Mouse (Mus musculus): ENCODE measurements around the gene Cers5. TPM values are rescaled to one million over a fixed set of nuclear protein-coding genes. Genes with fewer than 3 reads are reported as not detected.

The Cers5 gene
- polyA plus RNA-seq, 1 experiment, result 74.9 TPM

DNA sequence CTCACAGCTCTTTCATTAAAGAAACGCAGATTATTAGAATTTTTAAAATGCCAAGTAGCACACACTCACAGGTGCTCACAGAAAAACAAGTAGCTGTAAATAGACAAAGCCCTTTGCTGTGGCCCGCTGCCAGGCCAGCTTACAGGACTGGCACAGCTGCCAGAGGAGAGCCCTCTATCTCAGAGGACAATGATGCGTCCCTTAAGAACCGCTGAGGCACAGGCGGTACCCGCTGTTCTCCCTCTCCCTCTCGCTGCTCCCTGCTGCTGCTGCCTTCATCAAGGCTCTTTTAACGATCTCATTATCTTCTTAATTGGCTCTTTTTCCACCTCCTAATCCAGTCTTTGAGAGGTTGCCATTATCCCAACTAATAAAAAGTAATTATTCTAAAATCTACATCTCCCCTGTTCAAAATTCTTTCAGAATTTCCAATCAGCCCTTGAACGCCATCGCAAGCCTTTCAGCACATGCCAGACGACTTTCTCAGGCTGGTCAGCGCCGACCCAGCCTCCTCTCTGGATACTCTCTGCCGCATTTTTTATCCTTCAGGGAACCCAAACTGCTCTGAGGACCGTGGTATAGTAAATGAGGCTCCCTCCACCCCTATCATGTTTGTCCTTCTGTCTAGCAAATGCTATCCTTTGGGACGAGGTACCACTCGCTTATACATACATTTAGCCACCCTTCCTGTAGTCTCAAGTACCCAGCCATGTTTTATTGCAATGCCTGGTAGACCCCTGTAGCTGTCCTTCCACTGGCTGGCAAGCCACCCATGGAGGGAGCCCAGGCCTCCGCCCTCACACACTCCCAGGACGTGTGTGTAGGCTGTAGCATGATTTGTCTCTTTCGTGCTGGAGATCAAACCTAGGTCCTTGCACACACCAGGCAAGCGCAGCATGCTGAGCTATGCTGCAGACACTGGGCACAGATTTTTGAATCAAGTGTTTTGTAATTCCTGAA is 35.4 kb upstream of the Cers5 start:
- no peak overlapping the region for H3K27ac ChIP-seq (ENCODE audit: insufficient read depth, low read depth, low read length)
- no peak overlapping the region for H3K4me3 ChIP-seq (ENCODE audit: insufficient read depth, low read length)
- H3K4me1 ChIP-seq (ENCODE audit: control insufficient read depth, insufficient read depth, low read length), result peaks cover 17% of the 10 kb centered on the region
- no peak for TF ChIP-seq POLR2A (IDR thresholded peaks at IDR 0.05; ENCODE audit: borderline replicate concordance, low read depth, low read length)
- no peak for TF ChIP-seq CTCF (IDR thresholded peaks at IDR 0.05; ENCODE audit: low read depth, low read length)

GRCm38 (mm10) chr15:99806171-99806570 is 33.5 kb upstream of the Cers5 start:
- Histone ChIP-seq H3K4me3 (ENCODE audit: insufficient read depth, low read length) (no peak overlapping the region), H3K4me1 (ENCODE audit: control insufficient read depth, insufficient read depth, low read length) (peaks cover 17% of the 10 kb centered on the region), H3K27ac (ENCODE audit: insufficient read depth, low read depth, low read length) (no peak overlapping the region)
- no peak for TF ChIP-seq POLR2A (IDR thresholded peaks at IDR 0.05; ENCODE audit: borderline replicate concordance, low read depth, low read length)

DNA sequence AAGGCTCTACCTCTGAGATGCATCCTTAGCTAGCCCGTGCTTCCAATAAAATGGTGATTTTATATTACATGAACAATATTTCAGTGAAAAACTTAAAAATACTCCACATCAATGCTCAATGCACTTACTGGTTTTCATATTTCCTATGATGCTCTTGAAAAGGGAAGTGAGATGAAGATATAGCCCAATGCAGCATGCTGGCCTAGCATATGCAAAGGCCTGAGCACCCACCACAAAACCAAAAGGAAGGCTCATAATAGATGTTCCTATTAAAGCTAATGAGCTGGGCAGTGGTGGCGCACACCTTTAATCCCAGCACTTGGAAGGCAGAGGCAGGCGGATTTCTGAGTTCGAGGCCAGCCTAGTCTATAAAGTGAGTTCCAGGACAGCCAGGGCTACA is 33.0 kb upstream of the Cers5 start:
- TF ChIP-seq CTCF (IDR thresholded peaks at IDR 0.05; ENCODE audit: low read depth, low read length), result no peak
- TF ChIP-seq POLR2A (IDR thresholded peaks at IDR 0.05; ENCODE audit: borderline replicate concordance, low read depth, low read length), result no peak

DNA sequence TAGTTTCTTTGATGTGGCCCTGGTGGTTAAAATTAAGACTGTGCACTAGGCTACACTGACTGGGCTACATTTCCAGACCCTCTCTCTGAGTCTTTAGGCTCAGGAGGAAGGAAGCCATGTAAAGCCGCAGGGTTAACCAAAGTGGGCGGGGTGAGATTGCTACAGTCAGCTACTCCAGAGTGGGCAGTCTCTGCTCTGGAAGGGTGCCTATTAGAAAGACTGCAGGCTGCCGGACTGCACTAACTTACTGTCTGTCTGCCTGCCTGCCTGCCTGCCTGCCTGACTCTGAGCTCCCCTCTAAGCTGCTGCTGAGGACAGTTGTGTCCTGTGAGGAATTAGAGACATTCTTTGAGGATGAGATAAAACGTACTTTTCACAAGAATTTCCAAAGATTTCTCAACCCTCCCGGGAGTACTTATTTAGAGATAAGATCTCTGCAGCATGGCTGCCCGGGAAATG is 30.5 kb upstream of the Cers5 start:
- H3K27ac ChIP-seq (ENCODE audit: insufficient read depth, low read depth, low read length), result 0 out of 2 replicates have a peak overlapping the region, but pooled peaks have one; percentile 22
- TF ChIP-seq CTCF (IDR thresholded peaks at IDR 0.05; ENCODE audit: low read depth, low read length), result no peak
- no peak for TF ChIP-seq POLR2A (IDR thresholded peaks at IDR 0.05; ENCODE audit: borderline replicate concordance, low read depth, low read length)
- peaks cover 18% of the 10 kb centered on the region for H3K4me1 ChIP-seq (ENCODE audit: control insufficient read depth, insufficient read depth, low read length)
- H3K4me3 ChIP-seq (ENCODE audit: insufficient read depth, low read length), result no peak overlapping the region

More for the DNA sequence above, 33.0 kb upstream of the Cers5 start:
- H3K4me1 ChIP-seq (ENCODE audit: control insufficient read depth, insufficient read depth, low read length), result peaks cover 17% of the 10 kb centered on the region
- H3K27ac ChIP-seq (ENCODE audit: insufficient read depth, low read depth, low read length), result no peak overlapping the region
- no peak overlapping the region for H3K4me3 ChIP-seq (ENCODE audit: insufficient read depth, low read length)

DNA sequence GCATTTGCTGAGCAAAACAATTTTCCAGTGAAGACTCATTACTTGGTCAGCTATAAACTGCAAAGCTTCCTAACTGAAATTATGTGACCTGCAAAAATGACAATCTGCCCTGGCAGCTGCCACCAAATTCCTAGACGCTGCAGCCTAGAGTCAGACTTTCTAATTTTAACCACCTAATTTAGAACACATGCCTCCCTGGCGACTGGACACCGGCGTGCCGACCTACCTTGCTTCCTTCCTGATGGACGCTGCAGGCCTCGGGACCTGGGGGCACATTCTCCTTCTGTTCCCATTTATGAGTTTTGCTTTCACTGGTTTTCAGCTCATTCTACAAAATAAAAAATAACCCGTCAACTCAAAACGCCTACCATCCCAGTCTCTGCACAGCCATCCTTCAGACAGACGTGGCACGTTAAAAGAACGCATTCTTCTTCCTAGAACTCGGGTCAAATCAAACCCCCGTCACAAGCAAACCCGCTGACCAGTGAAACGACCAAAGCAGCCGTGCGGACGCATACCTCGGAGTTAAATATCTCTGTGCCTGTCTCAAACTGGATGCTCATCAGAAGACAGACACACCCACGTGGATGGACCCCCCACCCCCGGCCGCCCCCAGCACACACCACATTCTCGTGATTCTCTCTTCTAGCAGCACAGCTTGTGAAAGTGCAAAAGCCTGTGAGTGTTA is 29.3 kb upstream of the Cers5 start:
- TF ChIP-seq POLR2A (IDR thresholded peaks at IDR 0.05; ENCODE audit: borderline replicate concordance, low read depth, low read length) (no peak), CTCF (IDR thresholded peaks at IDR 0.05; ENCODE audit: low read depth, low read length) (no peak)
- no peak overlapping the region for H3K4me3 ChIP-seq (ENCODE audit: insufficient read depth, low read length)
- no peak overlapping the region for H3K27ac ChIP-seq (ENCODE audit: insufficient read depth, low read depth, low read length)
- peaks cover 18% of the 10 kb centered on the region for H3K4me1 ChIP-seq (ENCODE audit: control insufficient read depth, insufficient read depth, low read length)

GRCm38 (mm10) chr15:99799706-99800105 is 27.0 kb upstream of the Cers5 start:
- peaks cover 18% of the 10 kb centered on the region for H3K4me1 ChIP-seq (ENCODE audit: control insufficient read depth, insufficient read depth, low read length)
- H3K27ac ChIP-seq (ENCODE audit: insufficient read depth, low read depth, low read length), result no peak overlapping the region

DNA sequence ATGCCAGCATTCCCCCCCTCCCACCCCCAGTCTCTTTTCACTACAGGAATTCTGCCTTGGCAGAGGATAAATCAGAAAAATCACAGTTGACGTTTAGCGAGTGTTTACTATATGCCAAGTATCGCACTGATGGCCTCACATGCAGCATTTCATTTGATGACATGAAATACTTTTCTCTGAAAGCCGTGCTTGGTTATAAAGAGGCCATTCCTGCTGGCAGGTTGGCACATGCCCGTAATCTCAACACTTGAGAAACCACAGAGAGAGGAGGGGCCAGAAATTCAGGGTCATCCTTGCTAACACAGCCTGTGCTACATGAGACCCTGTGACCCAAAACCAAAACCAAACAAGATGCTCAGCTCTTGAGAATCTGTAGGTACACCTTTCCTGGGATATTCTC is 25.2 kb upstream of the Cers5 start:
- Histone ChIP-seq H3K27ac (ENCODE audit: insufficient read depth, low read depth, low read length) (no peak overlapping the region), H3K4me3 (ENCODE audit: insufficient read depth, low read length) (no peak overlapping the region), H3K4me1 (ENCODE audit: control insufficient read depth, insufficient read depth, low read length) (peaks cover 10% of the 10 kb centered on the region)
- TF ChIP-seq CTCF (IDR thresholded peaks at IDR 0.05; ENCODE audit: low read depth, low read length) (no peak), POLR2A (IDR thresholded peaks at IDR 0.05; ENCODE audit: borderline replicate concordance, low read depth, low read length) (no peak)

More at GRCm38 (mm10) chr15:99799706-99800105, 27.0 kb upstream of the Cers5 start:
- no peak for TF ChIP-seq POLR2A (IDR thresholded peaks at IDR 0.05; ENCODE audit: borderline replicate concordance, low read depth, low read length)
- no peak for TF ChIP-seq CTCF (IDR thresholded peaks at IDR 0.05; ENCODE audit: low read depth, low read length)
- no peak overlapping the region for H3K4me3 ChIP-seq (ENCODE audit: insufficient read depth, low read length)

DNA sequence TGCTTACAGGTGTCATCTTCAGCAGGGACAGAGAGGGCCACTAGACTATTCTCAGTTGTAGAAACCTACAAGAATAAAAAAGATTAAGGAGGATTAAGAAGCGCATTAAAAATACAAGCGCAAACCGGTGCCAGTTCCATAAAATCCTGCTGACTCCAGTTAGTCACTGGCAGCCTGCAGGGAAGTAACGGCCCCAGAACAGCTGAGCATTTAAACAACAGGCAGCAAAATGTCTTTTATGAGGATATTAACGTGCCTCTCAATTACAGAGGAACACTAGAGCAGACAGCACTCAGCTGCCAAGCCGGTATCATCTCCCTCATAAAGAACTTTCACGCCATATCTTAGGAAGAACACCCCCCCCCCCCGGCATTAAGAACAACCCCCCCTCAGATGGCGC is 24.1 kb upstream of the Cers5 start:
- no peak for TF ChIP-seq POLR2A (IDR thresholded peaks at IDR 0.05; ENCODE audit: borderline replicate concordance, low read depth, low read length)
- no peak for TF ChIP-seq CTCF (IDR thresholded peaks at IDR 0.05; ENCODE audit: low read depth, low read length)
- Histone ChIP-seq H3K27ac (ENCODE audit: insufficient read depth, low read depth, low read length) (no peak overlapping the region), H3K4me3 (ENCODE audit: insufficient read depth, low read length) (no peak overlapping the region), H3K4me1 (ENCODE audit: control insufficient read depth, insufficient read depth, low read length) (peaks cover 7% of the 10 kb centered on the region)

DNA sequence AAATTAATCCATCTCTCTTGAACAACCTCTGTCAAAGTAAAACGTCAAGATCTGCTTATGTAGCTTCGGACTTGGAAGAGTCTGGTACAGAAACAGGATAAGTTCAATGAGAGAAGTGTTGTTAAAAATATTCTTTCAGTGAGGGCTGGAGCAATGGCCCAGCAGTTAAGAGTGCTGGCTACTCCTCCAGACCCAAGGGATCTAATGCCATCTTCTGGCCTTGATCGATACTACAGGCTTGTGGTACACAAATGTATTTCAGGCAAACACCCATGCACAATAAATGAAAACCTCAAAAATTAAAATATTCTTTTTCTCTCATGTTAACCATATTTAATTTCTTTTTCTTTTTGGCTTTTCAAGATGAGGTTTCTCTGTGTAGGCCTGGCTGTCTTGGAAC is 23.4 kb upstream of the Cers5 start:
- TF ChIP-seq CTCF (IDR thresholded peaks at IDR 0.05; ENCODE audit: low read depth, low read length) (no peak), POLR2A (IDR thresholded peaks at IDR 0.05; ENCODE audit: borderline replicate concordance, low read depth, low read length) (no peak)
- Histone ChIP-seq H3K4me1 (ENCODE audit: control insufficient read depth, insufficient read depth, low read length) (peaks cover 7% of the 10 kb centered on the region), H3K4me3 (ENCODE audit: insufficient read depth, low read length) (no peak overlapping the region), H3K27ac (ENCODE audit: insufficient read depth, low read depth, low read length) (no peak overlapping the region)
